Mouse (Mus musculus): ENCODE results near the gene Fxn. TPM values are rescaled to one million over a fixed set of nuclear protein-coding genes. Genes with fewer than 3 reads are reported as not detected.

Fxn gene
- polyA plus RNA-seq, 1 experiment from 2014 or later: 60.4 TPM

- H3K9ac ChIP-seq (ENCODE audit: low read length): no peak overlapping the region
- no peaks in the 10 kb centered on the region for H3K36me3 ChIP-seq (ENCODE audit: control insufficient read depth, insufficient read depth, low read length)
- no peaks in the 10 kb centered on the region for H3K27me3 ChIP-seq (ENCODE audit: control insufficient read depth, insufficient read depth, low read length)
- WGBS: 55% methylated on average over 5 of the region's 5 CpGs
- H3K27ac ChIP-seq (replicated peaks in 1 of 2; ENCODE audit: control insufficient read depth in 1 of 2, insufficient read depth in 1 of 2, low read depth in 2 of 2, low read length in 2 of 2): peak overlapping the region; percentile 48 to 50
- ATAC-seq (ENCODE audit: insufficient number of reproducible peaks, insufficient read depth, low FRiP score, low read depth): no peak
- no peak overlapping the region for H3K4me2 ChIP-seq (ENCODE audit: low read length)
- no peaks in the 10 kb centered on the region for H3K9me3 ChIP-seq (ENCODE audit: control insufficient read depth, low read length)
- H3K4me3 ChIP-seq (ENCODE audit: control insufficient read depth in 1 of 2, insufficient read depth in 1 of 2, low read depth in 1 of 2, low read length in 2 of 2): no peak overlapping the region
- peaks cover 25 to 45% of the 10 kb centered on the region in 2 experiments for H3K4me1 ChIP-seq (ENCODE audit: control insufficient read depth in 2 of 2, insufficient read depth in 2 of 2, low read length in 2 of 2)
Observed at GRCm38 (mm10) chr19:24312046-24312445, 31.6 kb upstream of the Fxn start.

GRCm38 (mm10) chr19:24308305-24308705 lies 27.9 kb upstream of the Fxn start:
- peak overlapping the region; percentile 37 for H3K4me2 ChIP-seq (ENCODE audit: low read length)
- peak overlapping the region; percentile 95 to 99 for H3K27ac ChIP-seq (replicated peaks in 1 of 2; ENCODE audit: control insufficient read depth in 1 of 2, insufficient read depth in 1 of 2, low read depth in 2 of 2, low read length in 2 of 2)
- no peak overlapping the region for H3K4me3 ChIP-seq (ENCODE audit: control insufficient read depth in 1 of 2, insufficient read depth in 1 of 2, low read depth in 1 of 2, low read length in 2 of 2)
- H3K9me3 ChIP-seq (ENCODE audit: control insufficient read depth, low read length): no peaks in the 10 kb centered on the region
- peaks cover 18 to 27% of the 10 kb centered on the region in 2 experiments for H3K4me1 ChIP-seq (ENCODE audit: control insufficient read depth in 2 of 2, insufficient read depth in 2 of 2, low read length in 2 of 2)
- H3K36me3 ChIP-seq (ENCODE audit: control insufficient read depth, insufficient read depth, low read length): 0 out of 2 replicates have a peak, but pooled peaks cover 6% of the 10 kb centered on the region
- WGBS: 3% methylated on average over 5 of the region's 5 CpGs
- ATAC-seq (ENCODE audit: insufficient number of reproducible peaks, insufficient read depth, low FRiP score, low read depth): peak; percentile 80
- no peaks in the 10 kb centered on the region for H3K27me3 ChIP-seq (ENCODE audit: control insufficient read depth, insufficient read depth, low read length)
- H3K9ac ChIP-seq (ENCODE audit: low read length): peak overlapping the region; percentile 51

GRCm38 (mm10) chr19:24307271-24308221 lies 27.1 kb upstream of the Fxn start:
- Histone ChIP-seq H3K4me3 (ENCODE audit: control insufficient read depth in 1 of 2, insufficient read depth in 1 of 2, low read depth in 1 of 2, low read length in 2 of 2) (no peak overlapping the region), H3K9me3 (ENCODE audit: control insufficient read depth, low read length) (no peaks in the 10 kb centered on the region), H3K27ac (replicated peaks in 1 of 2; ENCODE audit: control insufficient read depth in 1 of 2, insufficient read depth in 1 of 2, low read depth in 2 of 2, low read length in 2 of 2) (peak overlapping the region; percentile 95 to 99), H3K4me1 (ENCODE audit: control insufficient read depth in 2 of 2, insufficient read depth in 2 of 2, low read length in 2 of 2) (peaks cover 18 to 27% of the 10 kb centered on the region in 2 experiments), H3K9ac (ENCODE audit: low read length) (peak overlapping the region; percentile 51), H3K4me2 (ENCODE audit: low read length) (peak overlapping the region; percentile 37), H3K36me3 (ENCODE audit: control insufficient read depth, insufficient read depth, low read length) (0 out of 2 replicates have a peak, but pooled peaks cover 8% of the 10 kb centered on the region), H3K27me3 (ENCODE audit: control insufficient read depth, insufficient read depth, low read length) (no peaks in the 10 kb centered on the region)
- peak; percentile 62 for ATAC-seq (ENCODE audit: insufficient number of reproducible peaks, insufficient read depth, low FRiP score, low read depth)
- WGBS: 27% methylated on average over 13 of the region's 13 CpGs

- peaks cover 15 to 22% of the 10 kb centered on the region in 2 experiments for H3K4me1 ChIP-seq (ENCODE audit: control insufficient read depth in 2 of 2, insufficient read depth in 2 of 2, low read length in 2 of 2)
- no peak for ATAC-seq (ENCODE audit: insufficient number of reproducible peaks, insufficient read depth, low FRiP score, low read depth)
- WGBS: 92% methylated on average over 5 of the region's 5 CpGs
- peak overlapping the region in 1 of 2 experiments; percentile 8; a peak in 1 of 4 replicates for H3K27ac ChIP-seq (replicated peaks in 1 of 2; ENCODE audit: control insufficient read depth in 1 of 2, insufficient read depth in 1 of 2, low read depth in 2 of 2, low read length in 2 of 2)
- H3K9me3 ChIP-seq (ENCODE audit: control insufficient read depth, low read length): no peaks in the 10 kb centered on the region
- H3K36me3 ChIP-seq (ENCODE audit: control insufficient read depth, insufficient read depth, low read length): 0 out of 2 replicates have a peak, but pooled peaks cover 10% of the 10 kb centered on the region
- no peaks in the 10 kb centered on the region for H3K27me3 ChIP-seq (ENCODE audit: control insufficient read depth, insufficient read depth, low read length)
- no peak overlapping the region for H3K4me2 ChIP-seq (ENCODE audit: low read length)
- no peak overlapping the region for H3K9ac ChIP-seq (ENCODE audit: low read length)
- H3K4me3 ChIP-seq (ENCODE audit: control insufficient read depth in 1 of 2, insufficient read depth in 1 of 2, low read depth in 1 of 2, low read length in 2 of 2): no peak overlapping the region
Observed at GRCm38 (mm10) chr19:24306351-24306750, 25.9 kb upstream of the Fxn start.

GRCm38 (mm10) chr19:24302198-24302597 lies 21.8 kb upstream of the Fxn start:
- no peak for ATAC-seq (ENCODE audit: insufficient number of reproducible peaks, insufficient read depth, low FRiP score, low read depth)
- Histone ChIP-seq H3K9ac (ENCODE audit: low read length) (no peak overlapping the region), H3K4me2 (ENCODE audit: low read length) (no peak overlapping the region), H3K9me3 (ENCODE audit: control insufficient read depth, low read length) (no peaks in the 10 kb centered on the region), H3K27me3 (ENCODE audit: control insufficient read depth, insufficient read depth, low read length) (no peaks in the 10 kb centered on the region), H3K36me3 (ENCODE audit: control insufficient read depth, insufficient read depth, low read length) (0 out of 2 replicates have a peak, but pooled peaks cover 10% of the 10 kb centered on the region), H3K4me3 (ENCODE audit: control insufficient read depth in 1 of 2, insufficient read depth in 1 of 2, low read depth in 1 of 2, low read length in 2 of 2) (no peak overlapping the region), H3K27ac (replicated peaks in 1 of 2; ENCODE audit: control insufficient read depth in 1 of 2, insufficient read depth in 1 of 2, low read depth in 2 of 2, low read length in 2 of 2) (no peak overlapping the region), H3K4me1 (ENCODE audit: control insufficient read depth in 2 of 2, insufficient read depth in 2 of 2, low read length in 2 of 2) (peaks cover 3 to 7% of the 10 kb centered on the region in 2 experiments; a peak in 3 of 4 replicates)
- 63% methylated on average over 10 of the region's 10 CpGs for WGBS

GRCm38 (mm10) chr19:24301768-24302148 lies 21.4 kb upstream of the Fxn start:
- ATAC-seq (ENCODE audit: insufficient number of reproducible peaks, insufficient read depth, low FRiP score, low read depth): no peak
- H3K27ac ChIP-seq (replicated peaks in 1 of 2; ENCODE audit: control insufficient read depth in 1 of 2, insufficient read depth in 1 of 2, low read depth in 2 of 2, low read length in 2 of 2): no peak overlapping the region
- H3K27me3 ChIP-seq (ENCODE audit: control insufficient read depth, insufficient read depth, low read length): no peaks in the 10 kb centered on the region
- H3K4me2 ChIP-seq (ENCODE audit: low read length): 0 out of 2 replicates have a peak overlapping the region, but pooled peaks have one; percentile 20
- H3K9me3 ChIP-seq (ENCODE audit: control insufficient read depth, low read length): no peaks in the 10 kb centered on the region
- H3K9ac ChIP-seq (ENCODE audit: low read length): no peak overlapping the region
- H3K4me3 ChIP-seq (ENCODE audit: control insufficient read depth in 1 of 2, insufficient read depth in 1 of 2, low read depth in 1 of 2, low read length in 2 of 2): no peak overlapping the region
- 40% methylated on average over 5 of the region's 5 CpGs for WGBS
- H3K4me1 ChIP-seq (ENCODE audit: control insufficient read depth in 2 of 2, insufficient read depth in 2 of 2, low read length in 2 of 2): peaks cover 3 to 5% of the 10 kb centered on the region in 2 experiments; a peak in 2 of 4 replicates
- 0 out of 2 replicates have a peak, but pooled peaks cover 10% of the 10 kb centered on the region for H3K36me3 ChIP-seq (ENCODE audit: control insufficient read depth, insufficient read depth, low read length)

- H3K9me3 ChIP-seq (ENCODE audit: control insufficient read depth, low read length): no peaks in the 10 kb centered on the region
- H3K4me2 ChIP-seq (ENCODE audit: low read length): peak overlapping the region; percentile 60
- 0 out of 2 replicates have a peak, but pooled peaks cover 10% of the 10 kb centered on the region for H3K36me3 ChIP-seq (ENCODE audit: control insufficient read depth, insufficient read depth, low read length)
- H3K27me3 ChIP-seq (ENCODE audit: control insufficient read depth, insufficient read depth, low read length): no peaks in the 10 kb centered on the region
- H3K27ac ChIP-seq (replicated peaks in 1 of 2; ENCODE audit: control insufficient read depth in 1 of 2, insufficient read depth in 1 of 2, low read depth in 2 of 2, low read length in 2 of 2): no peak overlapping the region
- peak overlapping the region; percentile 32 to 52 for H3K4me3 ChIP-seq (ENCODE audit: control insufficient read depth in 1 of 2, insufficient read depth in 1 of 2, low read depth in 1 of 2, low read length in 2 of 2)
- WGBS: 4% methylated on average over 9 of the region's 9 CpGs
- peak overlapping the region; percentile 44; the same call in 1 of the 2 replicates for H3K9ac ChIP-seq (ENCODE audit: low read length)
- peaks cover 3 to 5% of the 10 kb centered on the region in 2 experiments; a peak in 2 of 4 replicates for H3K4me1 ChIP-seq (ENCODE audit: control insufficient read depth in 2 of 2, insufficient read depth in 2 of 2, low read length in 2 of 2)
- peak; percentile 63 for ATAC-seq (ENCODE audit: insufficient number of reproducible peaks, insufficient read depth, low FRiP score, low read depth)
Observed at GRCm38 (mm10) chr19:24300994-24301767, 20.8 kb upstream of the Fxn start.

Data from heart, embryonic 14.5 days (tissue).